Mouse (Mus musculus) brain, embryonic 14.5 days (tissue): ENCODE results near the gene Alms1.
A peak's percentile ranks its signal among the peaks of the same experiment; 100 is the strongest.

ENCODE experiments used
- CTCF ChIP-seq: fragments of 200-500 bp; IDR thresholded peaks from 2 replicates; pipeline ENCODE4 v1.5.1; 2012; ENCODE audit warnings: inconsistent platforms, mild to moderate bottlenecking, moderate library complexity, borderline replicate concordance; ENCODE audit not compliant: insufficient read depth, insufficient read length; ENCODE audit errors: extremely low read depth
- POLR2A ChIP-seq: fragments of 200-500 bp; IDR thresholded peaks from 2 replicates; pipeline ENCODE4 v1.6.1; 2012; ENCODE audit warnings: mild to moderate bottlenecking, inconsistent platforms, borderline replicate concordance; ENCODE audit not compliant: poor library complexity, insufficient read depth, insufficient read length, severe bottlenecking; ENCODE audit errors: extremely low read depth

GRCm38 (mm10) chr6:85587396-85588143 lies at the start of gene Alms1:
- TF ChIP-seq CTCF (no peak), POLR2A (peak; percentile 53; the same call in 1 of the 2 replicates)
